Mouse (Mus musculus) CH12.LX (cell line): ENCODE results near the gene Xcl1.

Experiments used
- POLR2A ChIP-seq: IDR thresholded peaks from 2 replicates; pipeline ENCODE4 v1.6.1; 2011; ENCODE audit warnings: low read depth, mild to moderate bottlenecking, improper control_type of control experiment, low read length
- TCF12 ChIP-seq: IDR thresholded peaks from 2 replicates; pipeline ENCODE4 v1.6.1; 2014; ENCODE audit warnings: low read depth, mild to moderate bottlenecking, inconsistent platforms, low read length, improper control_type of control experiment

DNA sequence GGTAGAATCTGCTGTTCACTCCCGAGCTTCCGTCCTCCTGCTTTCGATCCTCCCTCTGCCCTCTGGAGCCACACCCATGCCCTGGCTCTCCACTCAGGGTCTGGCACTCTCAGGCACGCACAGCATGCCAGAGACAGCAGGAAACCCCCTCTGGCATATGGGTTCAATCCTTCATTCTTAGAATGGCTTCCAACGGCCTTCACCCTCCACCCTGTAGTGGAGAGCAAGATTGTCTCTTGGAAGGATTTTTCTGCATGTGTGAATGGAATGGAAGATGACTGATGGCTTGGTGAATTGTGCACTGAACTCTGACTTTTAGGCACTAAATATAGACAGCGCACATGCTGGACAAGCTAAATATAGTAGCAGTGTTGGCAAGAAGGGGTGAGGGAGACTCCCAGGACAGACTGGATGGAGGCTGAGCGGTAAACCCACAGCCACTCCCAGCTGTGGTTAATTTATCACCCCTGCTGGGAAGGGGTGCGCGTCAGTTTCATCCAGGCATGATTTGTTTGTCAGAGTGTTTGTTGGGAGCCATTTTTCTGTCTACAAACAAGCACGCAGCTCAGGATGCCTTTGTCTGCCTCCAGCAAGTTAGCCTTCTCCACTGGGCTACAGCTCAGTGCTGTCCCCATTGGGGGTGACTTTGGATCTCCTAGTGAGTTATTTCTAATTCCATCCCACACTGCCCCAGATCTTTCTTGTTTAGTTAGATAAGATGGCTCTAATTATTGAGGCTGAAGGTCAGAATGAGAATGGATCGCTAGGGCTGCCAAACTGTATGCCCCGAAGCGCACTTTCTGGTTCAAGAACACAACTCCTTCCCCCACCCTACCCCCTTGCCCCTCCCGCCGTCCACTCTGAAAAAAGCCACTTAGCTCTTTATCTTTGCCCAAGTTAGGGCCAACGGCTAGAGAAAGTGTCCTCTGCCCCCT lies 38.8 kb downstream of the Xcl1 start:
- TF ChIP-seq POLR2A (no peak), TCF12 (no peak)
